Mouse (Mus musculus): ENCODE data around the gene Olfr599.
"Not testable (repeated sequence)": the region's sequence is repeated elsewhere in the genome, so short reads cannot be mapped to it uniquely, and the experiment has no call there.

The Olfr599 gene

DNA sequence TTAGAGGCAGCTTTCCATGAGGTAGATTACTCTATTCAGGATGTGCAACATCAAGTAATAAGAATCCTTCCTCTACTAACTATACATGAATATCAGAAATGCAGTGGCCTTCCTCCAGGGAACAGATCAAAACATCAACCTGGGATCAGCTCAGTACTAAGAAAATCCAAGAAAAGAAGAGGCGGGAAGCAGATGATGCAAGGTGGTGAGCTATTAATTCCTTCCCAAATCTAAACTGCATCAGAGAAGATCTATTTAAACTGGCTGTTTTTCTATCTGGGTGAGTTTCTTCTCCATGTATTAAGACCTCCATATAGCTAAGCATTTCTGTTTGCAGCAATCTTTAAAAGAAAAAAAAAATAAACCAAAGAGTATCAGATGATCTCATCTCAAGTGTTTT is at the start of gene Olfr599:
Gene Olfr599, plus strand, starts transcription at position 301 of the 400 bp plus-strand sequence.
- no peak for DNase-seq (ENCODE audit: low read depth, low spot score)

DNA sequence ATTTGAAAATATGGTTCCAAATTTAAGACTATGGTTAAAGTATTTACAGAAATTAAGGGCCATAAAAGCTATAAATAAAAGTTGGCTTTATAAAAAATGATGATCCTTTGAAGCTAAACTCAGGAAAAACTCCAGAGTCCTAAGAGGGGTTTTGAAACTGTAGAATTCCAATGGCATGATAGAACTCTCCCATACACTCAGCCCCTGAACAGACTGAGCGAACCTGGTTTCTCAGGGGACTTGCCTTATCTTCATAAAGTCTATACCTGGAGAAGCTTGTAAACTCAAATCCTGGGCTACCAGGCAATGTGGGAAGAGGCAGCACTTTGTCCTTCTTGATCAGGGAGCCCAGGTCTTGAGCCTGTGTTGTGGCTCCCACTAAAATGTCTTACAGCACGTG is 30.4 kb upstream of the Olfr599 start, which contains the start of gene Olfr596:
Gene Olfr596, plus strand, starts transcription at position 301 of the 400 bp plus-strand sequence.
- DNase-seq (ENCODE audit: low read depth, low spot score): not testable (repeated sequence)

DNA sequence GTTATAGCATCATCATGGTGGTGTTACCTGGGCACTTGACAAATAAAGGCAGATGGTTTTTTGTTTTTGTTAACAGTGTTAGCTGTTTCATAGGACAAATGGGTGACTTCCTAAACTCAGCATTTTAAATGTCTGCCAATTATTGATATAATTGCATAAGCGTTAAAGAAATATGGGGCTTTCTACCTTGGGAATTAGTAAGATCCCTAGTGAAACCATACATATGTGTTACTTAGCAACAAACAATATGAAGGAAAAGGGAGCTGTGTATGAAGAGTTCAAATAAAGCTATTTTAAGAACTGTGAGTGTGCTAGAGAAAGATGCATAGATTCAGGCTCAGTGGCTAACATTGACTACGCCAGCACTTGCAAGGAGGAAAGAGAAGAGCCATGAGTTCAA is 19.7 kb upstream of the Olfr599 start, which contains the start of gene Olfr597:
Gene Olfr597, plus strand, starts transcription at position 301 of the 400 bp plus-strand sequence.
- DNase-seq (ENCODE audit: low read depth, low spot score): not testable (repeated sequence)

DNA sequence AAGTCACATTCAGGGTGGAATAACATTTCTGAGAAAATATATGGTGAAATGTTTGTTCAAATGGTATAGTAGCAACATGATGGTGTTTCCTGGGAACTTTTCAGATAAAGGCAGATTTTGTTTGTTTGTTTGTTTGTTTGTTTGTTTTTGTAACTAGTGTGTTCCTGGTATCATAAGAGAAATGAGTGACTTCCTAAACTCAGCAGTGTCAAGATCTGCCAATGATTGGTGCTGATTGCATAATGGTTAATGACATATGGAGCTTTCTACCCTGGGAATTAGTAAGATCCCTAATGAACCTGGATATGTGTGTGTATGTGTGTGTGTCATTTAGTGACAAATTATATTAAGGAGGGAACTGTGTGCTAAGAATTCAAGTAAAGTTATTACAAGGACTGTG is 12.4 kb upstream of the Olfr599 start, which contains the start of gene Olfr598:
Gene Olfr598, plus strand, starts transcription at position 301 of the 400 bp plus-strand sequence.
- no peak for DNase-seq (ENCODE audit: low read depth, low spot score)

DNA sequence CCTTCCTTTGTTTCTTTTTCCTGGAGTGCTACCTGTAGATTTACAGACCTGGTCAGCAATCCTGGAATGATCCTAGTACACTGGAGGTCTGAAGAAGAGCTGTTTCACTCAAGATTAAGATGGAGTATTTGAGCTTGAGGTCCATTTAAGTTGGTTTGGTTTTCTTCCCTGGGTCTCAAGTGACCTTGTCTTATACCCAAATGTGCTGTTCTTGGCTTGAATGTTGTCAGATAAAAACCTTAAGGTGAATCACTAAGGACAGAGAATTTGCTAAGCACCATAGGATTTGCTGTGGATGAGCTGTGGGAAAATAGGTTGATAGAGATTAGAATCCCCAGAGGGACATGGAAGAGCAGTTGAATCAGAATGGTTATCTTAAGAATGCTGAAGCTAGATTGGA is 13.9 kb downstream of the Olfr599 start, which contains the start of gene Olfr600:
Gene Olfr600, minus strand, starts transcription at position 101 of the 400 bp plus-strand sequence.
- DNase-seq (ENCODE audit: low read depth, low spot score): no peak

DNA sequence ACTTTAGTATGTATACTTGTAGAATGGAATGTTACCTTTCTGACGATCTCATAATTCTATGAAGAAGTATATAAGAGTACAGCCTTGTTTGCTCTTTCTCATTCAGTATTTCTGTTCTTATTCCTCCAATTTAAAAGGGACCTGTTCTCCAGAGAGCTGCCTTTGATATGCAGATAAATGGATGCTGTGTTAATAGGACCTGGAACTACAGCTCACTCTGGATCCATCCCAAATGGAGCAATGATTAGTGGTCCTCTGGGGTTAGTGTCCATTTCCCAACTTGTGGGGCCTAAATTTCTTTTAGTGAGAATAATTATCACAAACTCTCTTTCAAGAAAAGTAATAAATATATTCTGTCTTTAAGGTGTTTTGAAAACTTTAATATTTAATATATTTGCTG is 26.8 kb downstream of the Olfr599 start, which contains the start of gene Olfr601:
Gene Olfr601, minus strand, starts transcription at position 101 of the 400 bp plus-strand sequence.
- DNase-seq (ENCODE audit: low read depth, low spot score): no peak

DNA sequence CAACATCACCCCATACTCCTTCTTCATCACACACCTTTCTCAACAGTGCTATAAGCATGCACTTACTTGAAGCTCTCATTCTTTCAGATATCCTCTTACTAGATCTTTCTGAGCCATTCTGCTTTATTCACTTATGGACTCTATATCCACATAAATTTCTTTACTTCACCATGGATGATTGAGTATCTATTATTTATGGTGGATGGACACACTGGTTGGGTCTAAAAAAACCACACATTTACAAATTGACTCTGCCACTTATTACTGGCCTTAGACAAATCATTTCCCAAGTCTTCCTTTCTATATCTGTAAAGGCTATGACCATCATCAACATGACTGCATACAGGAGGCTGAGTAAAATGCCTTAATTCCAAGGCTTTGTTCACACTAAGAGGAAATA is 50.4 kb downstream of the Olfr599 start, which contains the start of gene Olfr603:
Gene Olfr603, minus strand, starts transcription at position 101 of the 400 bp plus-strand sequence.
- no peak for DNase-seq (ENCODE audit: low read depth, low spot score)
